Mouse (Mus musculus) heart, postnatal 0 days (tissue): ENCODE results near the gene Col19a1. TPM values are rescaled to one million over a fixed set of nuclear protein-coding genes. Genes with fewer than 3 reads are reported as not detected.

Experiments used
- ATAC-seq: fragments of 200-750 bp; cut with Nextera tagmentation; 2 replicates; pipeline ENCODE4 v1.8.0; 2017; ENCODE audit warnings: low read depth, moderate number of reproducible peaks, moderate library complexity; ENCODE audit not compliant: insufficient read depth
- DNase-seq: peaks from one replicate; pipeline ENCODE4 v3.0.0-alpha.2; 2016; ENCODE audit warnings: low spot score
- H3K27ac ChIP-seq: fragments of 300-500 bp; sonication (generic); 2 replicates; pipeline ENCODE4 v1.5.1; 2014; ENCODE audit warnings: low read depth, mild to moderate bottlenecking
- H3K27me3 ChIP-seq: fragments of 300-500 bp; sonication (generic); 2 replicates; pipeline ENCODE4 v1.6.1; 2014; ENCODE audit warnings: low read length, mixed read lengths; ENCODE audit not compliant: control insufficient read depth, insufficient read depth
- H3K36me3 ChIP-seq: fragments of 300-500 bp; sonication (generic); replicated peaks from 2 replicates; pipeline ENCODE4 v1.6.1; 2014; ENCODE audit warnings: low read length, mixed read lengths; ENCODE audit not compliant: control insufficient read depth, insufficient read depth
- H3K4me1 ChIP-seq: fragments of 300-500 bp; sonication (generic); 2 replicates; pipeline ENCODE4 v1.6.1; 2014; ENCODE audit warnings: antibody characterized with exemption; ENCODE audit not compliant: control insufficient read depth, insufficient read depth
- H3K4me2 ChIP-seq: fragments of 300-500 bp; sonication (generic); 2 replicates; pipeline ENCODE4 v1.6.1; 2014; ENCODE audit warnings: low read depth, mild to moderate bottlenecking, low read length, moderate library complexity
- H3K4me3 ChIP-seq: fragments of 300-500 bp; sonication (generic); 2 replicates; pipeline ENCODE4 v1.5.1; 2014; ENCODE audit warnings: low read depth, low read length
- H3K9ac ChIP-seq: fragments of 300-500 bp; sonication (generic); replicated peaks from 2 replicates; pipeline ENCODE4 v1.6.1; 2014; ENCODE audit warnings: low read depth, low read length, mixed read lengths
- H3K9me3 ChIP-seq: fragments of 300-500 bp; sonication (generic); replicated peaks from 2 replicates; pipeline ENCODE4 v1.6.1; 2016; ENCODE audit warnings: low read length; ENCODE audit not compliant: control insufficient read depth
- CTCF ChIP-seq: IDR thresholded peaks from 2 replicates; pipeline ENCODE4 v1.5.1; 2016; ENCODE audit warnings: antibody characterized with exemption, control low read depth, low read depth
- EP300 ChIP-seq: IDR thresholded peaks from 2 replicates; pipeline ENCODE4 v1.6.1; 2016; ENCODE audit warnings: antibody characterized with exemption, low read depth
- WGBS: fragments of 180-500 bp; shearing (Covaris S2); extraction: QIAGEN DNeasy Blood & Tissue Kit; methylation state at CpG from one replicate; pipeline ENCODE4 v1.1.7; 2014; 5-methylcytosine and 5-hydroxymethylcytosine counted together
- polyA plus RNA-seq: library from polyadenylated mRNA; unstranded; fragments of >200 nt; fragmentation: Nextera tagmentation; extraction: Ambion mirVana; gene quantifications from 2 replicates; pipeline ENCODE4 v1.2.1, GENCODE M21; 2015
- total RNA-seq: library from RNA; depleted of rRNA; stranded (reverse); fragments of >200 nt; gene quantifications from 2 replicates; pipeline ENCODE4 v1.2.3, GENCODE M21; 2014; ENCODE audit warnings: low replicate concordance

Col19a1 gene
- total and polyA plus RNA-seq, 2 experiments from 2014 or later, result 0.04 to 0.69 TPM

GRCm38 (mm10) chr1:24336051-24336450 lies 251.2 kb downstream of the Col19a1 start:
- 67% methylated on average over 3 of the region's 3 CpGs for whole genome bisulfite sequencing
- no peak for DNase-seq

GRCm38 (mm10) chr1:24316961-24317589 lies 270.2 kb downstream of the Col19a1 start:
- no peak for ATAC-seq
- Histone ChIP-seq H3K4me1 (no peaks in the 10 kb centered on the region), H3K4me3 (no peak overlapping the region), H3K27me3 (no peaks in the 10 kb centered on the region), H3K36me3 (no peaks in the 10 kb centered on the region), H3K9me3 (no peaks in the 10 kb centered on the region), H3K9ac (no peak overlapping the region), H3K4me2 (no peak overlapping the region), H3K27ac (no peak overlapping the region)
- DNase-seq, result no peak
- no peak for TF ChIP-seq CTCF
- TF ChIP-seq EP300, result no peak
- WGBS, result 74% methylated on average over 6 of the region's 6 CpGs

More at GRCm38 (mm10) chr1:24336051-24336450, 251.2 kb downstream of the Col19a1 start:
- H3K4me2 ChIP-seq, result no peak overlapping the region
- H3K4me3 ChIP-seq, result no peak overlapping the region
- no peaks in the 10 kb centered on the region for H3K9me3 ChIP-seq
- no peak overlapping the region for H3K27ac ChIP-seq
- H3K4me1 ChIP-seq, result no peaks in the 10 kb centered on the region
- TF ChIP-seq CTCF (no peak), EP300 (no peak)
- no peak overlapping the region for H3K9ac ChIP-seq
- no peaks in the 10 kb centered on the region for H3K27me3 ChIP-seq
- H3K36me3 ChIP-seq, result no peaks in the 10 kb centered on the region
- ATAC-seq, result no peak

- Histone ChIP-seq H3K36me3 (no peaks in the 10 kb centered on the region), H3K4me3 (no peak overlapping the region), H3K9ac (no peak overlapping the region), H3K4me2 (no peak overlapping the region), H3K4me1 (no peaks in the 10 kb centered on the region), H3K9me3 (no peaks in the 10 kb centered on the region), H3K27me3 (no peaks in the 10 kb centered on the region), H3K27ac (no peak overlapping the region)
- DNase-seq, result no peak
- 77% methylated on average over 3 of the region's 3 CpGs for WGBS
- TF ChIP-seq CTCF (no peak), EP300 (no peak)
- ATAC-seq, result no peak
Measured at GRCm38 (mm10) chr1:24316490-24316889, 270.8 kb downstream of the Col19a1 start.

- H3K9ac ChIP-seq, result no peak overlapping the region
- TF ChIP-seq CTCF (no peak), EP300 (no peak)
- no peaks in the 10 kb centered on the region for H3K4me1 ChIP-seq
- H3K9me3 ChIP-seq, result no peaks in the 10 kb centered on the region
- H3K4me3 ChIP-seq, result no peak overlapping the region
- no peaks in the 10 kb centered on the region for H3K27me3 ChIP-seq
- 78% methylated on average over 4 of the region's 4 CpGs for WGBS
- H3K36me3 ChIP-seq, result no peaks in the 10 kb centered on the region
- no peak overlapping the region for H3K4me2 ChIP-seq
- H3K27ac ChIP-seq, result no peak overlapping the region
- ATAC-seq (no peak), DNase-seq (no peak)
Measured at GRCm38 (mm10) chr1:24310847-24311246, 276.4 kb downstream of the Col19a1 start.

GRCm38 (mm10) chr1:24310193-24310592 lies 277.1 kb downstream of the Col19a1 start:
- WGBS, result 64% methylated on average over 2 of the region's 2 CpGs
- ATAC-seq, result no peak
- H3K27me3 ChIP-seq, result no peaks in the 10 kb centered on the region

GRCm38 (mm10) chr1:24303077-24303476 lies 284.2 kb downstream of the Col19a1 start:
- no peaks in the 10 kb centered on the region for H3K9me3 ChIP-seq

More at GRCm38 (mm10) chr1:24310193-24310592, 277.1 kb downstream of the Col19a1 start:
- no peak overlapping the region for H3K4me2 ChIP-seq
- TF ChIP-seq EP300 (no peak), CTCF (no peak)
- H3K9ac ChIP-seq, result no peak overlapping the region
- H3K27ac ChIP-seq, result no peak overlapping the region
- H3K4me1 ChIP-seq, result no peaks in the 10 kb centered on the region
- no peaks in the 10 kb centered on the region for H3K9me3 ChIP-seq
- H3K4me3 ChIP-seq, result no peak overlapping the region
- DNase-seq, result no peak
- no peaks in the 10 kb centered on the region for H3K36me3 ChIP-seq

More at GRCm38 (mm10) chr1:24303077-24303476, 284.2 kb downstream of the Col19a1 start:
- Histone ChIP-seq H3K9ac (no peak overlapping the region), H3K4me3 (no peak overlapping the region), H3K4me2 (no peak overlapping the region), H3K4me1 (no peaks in the 10 kb centered on the region), H3K27me3 (no peaks in the 10 kb centered on the region), H3K27ac (no peak overlapping the region), H3K36me3 (no peaks in the 10 kb centered on the region)
- TF ChIP-seq CTCF (no peak), EP300 (no peak)
- ATAC-seq, result no peak
- WGBS, result 78% methylated on average over 7 of the region's 7 CpGs
- no peak for DNase-seq
